9 mouse cellular contexts compared by ENCODE assay signal in the genomic region with DNA sequence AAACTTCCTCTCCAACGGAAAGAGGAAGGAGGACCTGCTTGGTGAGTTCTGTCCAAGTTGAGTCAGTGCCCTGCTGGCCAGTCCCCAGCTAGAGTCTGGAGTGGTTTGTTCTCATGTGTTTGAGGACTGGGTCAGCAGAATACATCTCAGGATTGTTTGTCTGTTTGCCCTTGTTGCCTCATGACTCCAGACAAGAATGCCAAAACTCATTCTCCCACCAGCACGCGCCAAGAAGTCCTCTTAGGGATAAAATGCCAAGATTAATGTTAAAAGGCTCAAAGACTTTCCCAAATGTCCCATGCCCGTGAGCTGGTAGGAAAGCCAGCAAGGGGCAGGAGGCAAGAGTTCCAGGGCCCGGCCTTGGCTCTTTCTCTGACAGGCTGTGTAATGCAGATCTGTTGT. TPM values are rescaled to one million over a fixed set of nuclear protein-coding genes. Genes with fewer than 3 reads are reported as not detected.
A peak's percentile ranks its signal among the peaks of the same experiment; 100 is the strongest.
DNase-seq lines count a peak whose midpoint lies in the region; ATAC-seq and TF ChIP-seq lines count a peak whose summit lies in the region.
"Had no signal": no experiment of that assay in that cellular context is flagged by ENCODE, and none has a peak within 500 bp of the region (broad histone marks: within the 10 kb centered on the region; RNA-seq: fewer than 3 reads in every experiment).

No protein-coding gene starts in this region.

- no peak for TF ChIP-seq CTCF in bone marrow macrophage, adult 2 months (IDR thresholded peaks at IDR 0.05; ENCODE audit: low read depth, low read length)

- TF ChIP-seq POLR2A in bone marrow macrophage, adult 2 months (IDR thresholded peaks at IDR 0.05; ENCODE audit: borderline replicate concordance, low read depth, low read length) = no peak

- intact Hi-C loops in gastrocnemius, postnatal 36 days (cut with DNase I) = no loop called here

- peaks cover 55% of the 10 kb centered on the region for H3K4me1 ChIP-seq in bone marrow macrophage, adult 2 months (ENCODE audit: control insufficient read depth, insufficient read depth, low read length)
- H3K4me1 ChIP-seq: midbrain, embryonic 13.5 days had no signal

- peak overlapping the region; percentile 99 for H3K27ac ChIP-seq in bone marrow macrophage, adult 2 months (ENCODE audit: insufficient read depth, low read depth, low read length)
- H3K27ac ChIP-seq: midbrain, embryonic 13.5 days had no signal

- no peak for ATAC-seq in cerebellum, adult (ENCODE audit: insufficient number of reproducible peaks, low FRiP score, low TSS enrichment)
- ATAC-seq: midbrain, embryonic 13.5 days had no signal

- H3K4me3 ChIP-seq in bone marrow macrophage, adult 2 months (ENCODE audit: insufficient read depth, low read length) = no peak overlapping the region
- H3K4me3 ChIP-seq: erythroblast, embryonic 14.5 days; midbrain, embryonic 13.5 days had no signal

- peak; percentile 38 to 54 for DNase-seq in layer of hippocampus, adult 8-10 months (ENCODE audit: low spot score in 2 of 2)
- DNase-seq in layer of hippocampus, adult 9-10 months (ENCODE audit: low spot score) = no peak
- peak; percentile 67 to 81 for DNase-seq in gastrocnemius, postnatal 36 days
- peak; percentile 91 for DNase-seq in lung, postnatal 36 days
- DNase-seq in yolk sac, embryonic 10.5 days (ENCODE audit: low spot score) = no peak

RNA-seq across cellular contexts. Expression of gene Alg8, which starts 14.5 kb away (rescaled TPM):
- 10 to 100 TPM in 3 of 4 experiments, 1 to 10 TPM in 1; 9.0 to 12.7 (median 11.2) TPM for total RNA-seq in layer of hippocampus, adult 8-10 months (2022)
- 33.4 and 35.1 TPM in 2 replicates for polyA plus RNA-seq in bone marrow macrophage, adult 2 months (2012; ENCODE audit: insufficient read depth, insufficient read length, missing spikeins)
- 1 to 10 TPM; 3.0 to 3.4 TPM for total RNA-seq in gastrocnemius, postnatal 36 days (2021)

RNA-seq across cellular contexts. Expression of gene Kctd21, which starts 24.7 kb away (rescaled TPM):
- 10 to 100 TPM; 11.1 to 16.0 (median 13.0) TPM for total RNA-seq in layer of hippocampus, adult 8-10 months (2022)
- polyA plus RNA-seq in bone marrow macrophage, adult 2 months (2012; ENCODE audit: insufficient read depth, insufficient read length, missing spikeins) = 13.4 and 16.3 TPM in 2 replicates
- total RNA-seq in gastrocnemius, postnatal 36 days (2021) = 1 to 10 TPM; 2.6 to 3.1 TPM
- polyA plus RNA-seq: erythroblast, embryonic 14.5 days had no signal

RNA-seq across cellular contexts. Expression of gene Usp35, which starts 25.1 kb away (rescaled TPM):
- total RNA-seq in layer of hippocampus, adult 8-10 months (2022) = 10 to 100 TPM; 17.7 to 24.2 (median 20.8) TPM
- 33.3 and 39.6 TPM in 2 replicates for polyA plus RNA-seq in bone marrow macrophage, adult 2 months (2012; ENCODE audit: insufficient read depth, insufficient read length, missing spikeins)
- total RNA-seq in gastrocnemius, postnatal 36 days (2021) = under 1 TPM; 0.74 to 0.94 TPM

RNA-seq across cellular contexts. Expression of gene Ndufc2, which starts 42.9 kb away (rescaled TPM):
- total RNA-seq in layer of hippocampus, adult 8-10 months (2022) = 100 to 1,000 TPM; 195 to 233 (median 212) TPM
- polyA plus RNA-seq in bone marrow macrophage, adult 2 months (2012; ENCODE audit: insufficient read depth, insufficient read length, missing spikeins) = 159 and 174 TPM in 2 replicates
- total RNA-seq in gastrocnemius, postnatal 36 days (2021) = 100 to 1,000 TPM; 297 to 299 TPM

Comparison
In these comparisons a context has a peak if more than half of its experiments do, and no peak if none do; other contexts are left out.
1. DNase-seq: peak in layer of hippocampus, adult 8-10 months (2 of 2), gastrocnemius, postnatal 36 days (2 of 2) and lung, postnatal 36 days (single experiment); none in layer of hippocampus, adult 9-10 months (single experiment) and yolk sac, embryonic 10.5 days (single experiment).
2. RNA of gene Usp35, which starts 25.1 kb away (total RNA-seq): 17.7 to 24.2 TPM in layer of hippocampus, adult 8-10 months; 0.74 to 0.94 TPM in gastrocnemius, postnatal 36 days; every median in the first group is over 4 times any median in the second.